Mouse (Mus musculus) embryonic fibroblast, embryonic 13.5 days (primary cell): ENCODE results near the gene Stom.

Experiments used
- CTCF ChIP-seq: IDR thresholded peaks from 2 replicates; pipeline ENCODE4 v1.5.1; 2011; ENCODE audit warnings: mild to moderate bottlenecking, control low read depth, low read length, moderate library complexity, borderline replicate concordance; ENCODE audit not compliant: insufficient read depth
- POLR2A ChIP-seq: IDR thresholded peaks from 2 replicates; pipeline ENCODE4 v1.6.1; 2011; ENCODE audit warnings: low read depth, mild to moderate bottlenecking, control low read depth, low read length, moderate library complexity

GRCm38 (mm10) chr2:35277686-35278085 is 59.1 kb downstream of the Stom start:
- no peak for TF ChIP-seq POLR2A
- TF ChIP-seq CTCF, result no peak
